Mouse (Mus musculus): ENCODE measurements at regions not wholly inside any gene's neighbourhood (a gene's known extent, or its start where the extent isn't known, plus 50 kb on each side); places are given as distances from the start of the nearest gene placed in this dataset.

GRCm38 (mm10) chr2:173930606-173931177 lies 145.4 kb upstream of the Stx16 start:
- no peak for ATAC-seq (ENCODE audit: insufficient read depth, low FRiP score)
- no peak overlapping the region for H3K4me2 ChIP-seq (ENCODE audit: low read depth, low read length)
- no peaks in the 10 kb centered on the region for H3K4me1 ChIP-seq (ENCODE audit: control insufficient read depth, insufficient read depth, low read length)
- H3K27me3 ChIP-seq (ENCODE audit: control insufficient read depth, insufficient read depth, low read length), result no peaks in the 10 kb centered on the region
- no peaks in the 10 kb centered on the region; the same call in 1 of the 2 replicates for H3K9me3 ChIP-seq (replicated peaks; ENCODE audit: control insufficient read depth, low read length)
- 73% methylated on average over 17 of the region's 17 CpGs for WGBS
- no peak overlapping the region for H3K4me3 ChIP-seq (replicated peaks; ENCODE audit: low read length)
- no peak overlapping the region for H3K27ac ChIP-seq (ENCODE audit: low read length)
- H3K36me3 ChIP-seq (ENCODE audit: control insufficient read depth, insufficient read depth, low read length), result no peaks in the 10 kb centered on the region
- H3K9ac ChIP-seq (ENCODE audit: low read length), result no peak overlapping the region

GRCm38 (mm10) chr2:173935706-173936105 lies 140.4 kb upstream of the Stx16 start:
- H3K9me3 ChIP-seq (replicated peaks; ENCODE audit: control insufficient read depth, low read length), result no peaks in the 10 kb centered on the region; the same call in 1 of the 2 replicates
- H3K4me2 ChIP-seq (ENCODE audit: low read depth, low read length), result no peak overlapping the region
- no peak overlapping the region for H3K4me3 ChIP-seq (replicated peaks; ENCODE audit: low read length)
- no peaks in the 10 kb centered on the region for H3K4me1 ChIP-seq (ENCODE audit: control insufficient read depth, insufficient read depth, low read length)
- H3K9ac ChIP-seq (ENCODE audit: low read length), result no peak overlapping the region
- H3K27me3 ChIP-seq (ENCODE audit: control insufficient read depth, insufficient read depth, low read length), result no peaks in the 10 kb centered on the region
- H3K27ac ChIP-seq (ENCODE audit: low read length), result no peak overlapping the region
- ATAC-seq (ENCODE audit: insufficient read depth, low FRiP score), result no peak
- no peaks in the 10 kb centered on the region for H3K36me3 ChIP-seq (ENCODE audit: control insufficient read depth, insufficient read depth, low read length)
- WGBS, result 87% methylated on average over 5 of the region's 5 CpGs

GRCm38 (mm10) chr2:173937531-173938439 lies 138.3 kb upstream of the Stx16 start:
- Histone ChIP-seq H3K27ac (ENCODE audit: low read length) (no peak overlapping the region), H3K27me3 (ENCODE audit: control insufficient read depth, insufficient read depth, low read length) (no peaks in the 10 kb centered on the region), H3K4me1 (ENCODE audit: control insufficient read depth, insufficient read depth, low read length) (no peaks in the 10 kb centered on the region), H3K36me3 (ENCODE audit: control insufficient read depth, insufficient read depth, low read length) (no peaks in the 10 kb centered on the region), H3K4me3 (replicated peaks; ENCODE audit: low read length) (no peak overlapping the region), H3K9ac (ENCODE audit: low read length) (no peak overlapping the region), H3K9me3 (replicated peaks; ENCODE audit: control insufficient read depth, low read length) (no peaks in the 10 kb centered on the region; the same call in 1 of the 2 replicates), H3K4me2 (ENCODE audit: low read depth, low read length) (no peak overlapping the region)
- no peak for ATAC-seq (ENCODE audit: insufficient read depth, low FRiP score)
- 65% methylated on average over 18 of the region's 18 CpGs for WGBS

- H3K4me3 ChIP-seq (replicated peaks; ENCODE audit: low read length), result no peak overlapping the region
- H3K27ac ChIP-seq (ENCODE audit: low read length), result no peak overlapping the region
- H3K4me2 ChIP-seq (ENCODE audit: low read depth, low read length), result no peak overlapping the region
- ATAC-seq (ENCODE audit: insufficient read depth, low FRiP score), result no peak
- H3K9ac ChIP-seq (ENCODE audit: low read length), result no peak overlapping the region
- no peaks in the 10 kb centered on the region for H3K4me1 ChIP-seq (ENCODE audit: control insufficient read depth, insufficient read depth, low read length)
- 65% methylated on average over 11 of the region's 11 CpGs for WGBS
- H3K27me3 ChIP-seq (ENCODE audit: control insufficient read depth, insufficient read depth, low read length), result no peaks in the 10 kb centered on the region
- H3K36me3 ChIP-seq (ENCODE audit: control insufficient read depth, insufficient read depth, low read length), result no peaks in the 10 kb centered on the region
- no peaks in the 10 kb centered on the region for H3K9me3 ChIP-seq (replicated peaks; ENCODE audit: control insufficient read depth, low read length)
These were observed 137.7 kb upstream of the Stx16 start for GRCm38 (mm10) chr2:173938440-173938787.

GRCm38 (mm10) chr2:173945441-173945840 lies 130.7 kb upstream of the Stx16 start:
- Histone ChIP-seq H3K27me3 (ENCODE audit: control insufficient read depth, insufficient read depth, low read length) (no peaks in the 10 kb centered on the region), H3K9ac (ENCODE audit: low read length) (no peak overlapping the region), H3K4me1 (ENCODE audit: control insufficient read depth, insufficient read depth, low read length) (no peaks in the 10 kb centered on the region), H3K36me3 (ENCODE audit: control insufficient read depth, insufficient read depth, low read length) (no peaks in the 10 kb centered on the region), H3K9me3 (replicated peaks; ENCODE audit: control insufficient read depth, low read length) (no peaks in the 10 kb centered on the region), H3K27ac (ENCODE audit: low read length) (no peak overlapping the region), H3K4me3 (replicated peaks; ENCODE audit: low read length) (no peak overlapping the region), H3K4me2 (ENCODE audit: low read depth, low read length) (no peak overlapping the region)
- WGBS, result 85% methylated on average over 5 of the region's 5 CpGs
- no peak for ATAC-seq (ENCODE audit: insufficient read depth, low FRiP score)

- ATAC-seq (ENCODE audit: insufficient read depth, low FRiP score), result no peak
- no peaks in the 10 kb centered on the region for H3K36me3 ChIP-seq (ENCODE audit: control insufficient read depth, insufficient read depth, low read length)
- no peaks in the 10 kb centered on the region for H3K4me1 ChIP-seq (ENCODE audit: control insufficient read depth, insufficient read depth, low read length)
- 90% methylated on average over 5 of the region's 5 CpGs for WGBS
- no peak overlapping the region for H3K27ac ChIP-seq (ENCODE audit: low read length)
- H3K4me3 ChIP-seq (replicated peaks; ENCODE audit: low read length), result no peak overlapping the region
- no peak overlapping the region for H3K9ac ChIP-seq (ENCODE audit: low read length)
- no peak overlapping the region for H3K4me2 ChIP-seq (ENCODE audit: low read depth, low read length)
- no peaks in the 10 kb centered on the region for H3K9me3 ChIP-seq (replicated peaks; ENCODE audit: control insufficient read depth, low read length)
- H3K27me3 ChIP-seq (ENCODE audit: control insufficient read depth, insufficient read depth, low read length), result no peaks in the 10 kb centered on the region
These were observed 127.5 kb upstream of the Stx16 start for GRCm38 (mm10) chr2:173948586-173948985.

- no peak overlapping the region for H3K4me2 ChIP-seq (ENCODE audit: low read depth, low read length)
- ATAC-seq (ENCODE audit: insufficient read depth, low FRiP score), result no peak
These were observed 125.8 kb upstream of the Stx16 start for GRCm38 (mm10) chr2:173950164-173950891.

GRCm38 (mm10) chr2:173966111-173966510 lies 110.0 kb upstream of the Stx16 start:
- no peak overlapping the region for H3K9ac ChIP-seq (ENCODE audit: low read length)
- WGBS, result 66% methylated on average over 5 of the region's 5 CpGs
- no peaks in the 10 kb centered on the region for H3K27me3 ChIP-seq (ENCODE audit: control insufficient read depth, insufficient read depth, low read length)
- no peaks in the 10 kb centered on the region for H3K36me3 ChIP-seq (ENCODE audit: control insufficient read depth, insufficient read depth, low read length)
- no peak overlapping the region for H3K27ac ChIP-seq (ENCODE audit: low read length)
- H3K9me3 ChIP-seq (replicated peaks; ENCODE audit: control insufficient read depth, low read length), result no peaks in the 10 kb centered on the region
- H3K4me1 ChIP-seq (ENCODE audit: control insufficient read depth, insufficient read depth, low read length), result no peaks in the 10 kb centered on the region
- no peak overlapping the region for H3K4me3 ChIP-seq (replicated peaks; ENCODE audit: low read length)
- no peak for ATAC-seq (ENCODE audit: insufficient read depth, low FRiP score)
- no peak overlapping the region for H3K4me2 ChIP-seq (ENCODE audit: low read depth, low read length)

More at GRCm38 (mm10) chr2:173950164-173950891, 125.8 kb upstream of the Stx16 start:
- no peak overlapping the region for H3K27ac ChIP-seq (ENCODE audit: low read length)
- no peaks in the 10 kb centered on the region for H3K27me3 ChIP-seq (ENCODE audit: control insufficient read depth, insufficient read depth, low read length)
- WGBS, result 40% methylated on average over 10 of the region's 10 CpGs
- H3K9ac ChIP-seq (ENCODE audit: low read length), result no peak overlapping the region
- no peaks in the 10 kb centered on the region for H3K4me1 ChIP-seq (ENCODE audit: control insufficient read depth, insufficient read depth, low read length)
- no peak overlapping the region for H3K4me3 ChIP-seq (replicated peaks; ENCODE audit: low read length)
- H3K9me3 ChIP-seq (replicated peaks; ENCODE audit: control insufficient read depth, low read length), result no peaks in the 10 kb centered on the region
- no peaks in the 10 kb centered on the region for H3K36me3 ChIP-seq (ENCODE audit: control insufficient read depth, insufficient read depth, low read length)

- Histone ChIP-seq H3K27ac (ENCODE audit: low read length) (no peak overlapping the region), H3K9ac (ENCODE audit: low read length) (no peak overlapping the region), H3K4me1 (ENCODE audit: control insufficient read depth, insufficient read depth, low read length) (no peaks in the 10 kb centered on the region), H3K4me3 (replicated peaks; ENCODE audit: low read length) (no peak overlapping the region), H3K27me3 (ENCODE audit: control insufficient read depth, insufficient read depth, low read length) (no peaks in the 10 kb centered on the region), H3K36me3 (ENCODE audit: control insufficient read depth, insufficient read depth, low read length) (no peaks in the 10 kb centered on the region), H3K9me3 (replicated peaks; ENCODE audit: control insufficient read depth, low read length) (no peaks in the 10 kb centered on the region), H3K4me2 (ENCODE audit: low read depth, low read length) (no peak overlapping the region)
- peak; percentile 25; the same call in 1 of the 2 replicates for ATAC-seq (ENCODE audit: insufficient read depth, low FRiP score)
- WGBS, result 48% methylated on average over 1 of the region's 1 CpGs
These were observed 105.3 kb upstream of the Stx16 start for GRCm38 (mm10) chr2:173970789-173971188.
